Mouse (Mus musculus) stomach, postnatal 0 days (tissue): ENCODE results near the gene Ppox.

Experiments
- CTCF ChIP-seq: IDR thresholded peaks from 2 replicates; pipeline ENCODE4 v1.5.1; 2016; ENCODE audit warnings: antibody characterized with exemption, low read depth, mild to moderate bottlenecking, moderate library complexity
- EP300 ChIP-seq: optimal IDR thresholded peaks from 2 replicates; pipeline ENCODE3; 2016; ENCODE audit warnings: antibody characterized with exemption

GRCm38 (mm10) chr1:171237438-171237837 lies 43.5 kb downstream of the Ppox start:
- TF ChIP-seq CTCF (no peak), EP300 (no peak)
